Mouse (Mus musculus) G1E (cell line): ENCODE measurements around the gene Gemin8.

Source experiments
- CTCF ChIP-seq: IDR thresholded peaks from 2 replicates; pipeline ENCODE4 v1.5.1; 2012; ENCODE audit warnings: low read depth, low read length, inconsistent platforms, mixed read lengths
- GATA1 ChIP-seq: IDR thresholded peaks from 2 replicates; pipeline ENCODE4 v1.6.1; 2012; ENCODE audit warnings: borderline replicate concordance, low read length, inconsistent platforms, mixed read lengths
- POLR2AphosphoS5 ChIP-seq: IDR thresholded peaks from 2 replicates; pipeline ENCODE4 v1.6.1; 2012; ENCODE audit warnings: low read depth, low read length, inconsistent platforms; ENCODE audit not compliant: insufficient replicate concordance

DNA sequence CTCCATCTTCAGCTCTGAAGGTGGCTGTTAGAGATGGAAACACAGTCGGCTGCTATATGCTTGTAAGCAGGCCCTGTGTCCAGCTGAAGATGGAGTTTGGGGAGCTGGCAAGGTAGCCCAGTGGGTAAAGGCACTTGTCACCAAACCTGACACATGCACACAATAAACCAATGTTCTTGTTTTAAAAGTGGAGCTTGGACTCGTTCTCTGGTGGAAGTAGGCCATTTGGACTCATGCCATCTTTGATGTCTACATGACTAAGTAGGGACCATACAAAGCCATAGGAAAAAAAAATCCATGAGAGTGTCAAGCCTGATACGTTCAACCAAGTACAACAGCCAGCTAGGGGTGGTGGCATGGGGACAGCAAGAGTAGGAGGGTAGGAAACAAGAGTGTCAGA lies 2.4 kb downstream of the Gemin8 start:
- TF ChIP-seq GATA1 (no peak), CTCF (no peak), POLR2AphosphoS5 (no peak)
